Mouse (Mus musculus): ENCODE measurements around the gene Wdr53. TPM values are rescaled to one million over a fixed set of nuclear protein-coding genes. Genes with fewer than 3 reads are reported as not detected.
A peak's percentile ranks its signal among the peaks of the same experiment; 100 is the strongest.
"Not testable (repeated sequence)": the region's sequence is repeated elsewhere in the genome, so short reads cannot be mapped to it uniquely, and the experiment has no call there.

The Wdr53 gene
- 10 to 100 TPM; 10.9 to 11.9 TPM for total RNA-seq (2021)
- long read RNA-seq, experiment 1, transcript Wdr53-203 (3 exons, 832 nt) = major isoform, 8 of 11 reads
- long read RNA-seq, experiment 1, partial matches to known transcripts = 1 of 11 reads
- long read RNA-seq, experiment 1, other reads (novel, unspliced or antisense) = 1 of 11 reads
- long read RNA-seq, experiment 2, partial matches to known transcripts = 2 of 11 reads
- long read RNA-seq, experiment 2, other reads (novel, unspliced or antisense) = 2 of 11 reads

DNA sequence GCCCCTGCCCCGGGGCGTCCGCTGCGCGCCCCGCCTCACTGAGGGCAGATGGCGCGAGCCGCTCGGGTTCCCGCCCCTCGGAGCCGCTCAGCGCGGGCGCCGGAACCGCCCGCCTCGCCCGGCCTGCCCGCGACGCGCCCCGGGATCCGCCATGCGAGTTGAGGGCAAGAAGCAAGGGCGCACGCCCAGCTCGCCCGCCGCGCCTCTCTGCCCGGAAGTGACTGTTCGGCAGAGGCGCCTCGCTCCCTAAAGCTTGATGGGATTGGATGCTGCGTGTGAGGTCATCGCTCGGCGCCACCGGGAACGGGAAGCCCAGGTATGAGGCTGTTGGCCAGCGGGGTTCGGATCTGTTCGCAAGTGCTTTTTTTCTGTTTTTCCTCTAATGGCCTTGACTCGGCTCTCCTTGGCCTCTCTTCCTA lies at the start of gene Wdr53, which contains the start of gene Fbxo45:
TSS of gene Wdr53 (plus strand) at position 276 of the 419 bp plus-strand sequence.
TSS of gene Fbxo45 (minus strand) at position 207 of the 419 bp plus-strand sequence.
- DNase-seq (ENCODE audit: low spot score in 2 of 2) = peak; percentile 96 to 98
- intact Hi-C loops (cut with DNase I) = loop anchor here (5.0 kb wide), 1 partner anchor 135 kb away; no protein-coding TSS in a partner anchor

DNA sequence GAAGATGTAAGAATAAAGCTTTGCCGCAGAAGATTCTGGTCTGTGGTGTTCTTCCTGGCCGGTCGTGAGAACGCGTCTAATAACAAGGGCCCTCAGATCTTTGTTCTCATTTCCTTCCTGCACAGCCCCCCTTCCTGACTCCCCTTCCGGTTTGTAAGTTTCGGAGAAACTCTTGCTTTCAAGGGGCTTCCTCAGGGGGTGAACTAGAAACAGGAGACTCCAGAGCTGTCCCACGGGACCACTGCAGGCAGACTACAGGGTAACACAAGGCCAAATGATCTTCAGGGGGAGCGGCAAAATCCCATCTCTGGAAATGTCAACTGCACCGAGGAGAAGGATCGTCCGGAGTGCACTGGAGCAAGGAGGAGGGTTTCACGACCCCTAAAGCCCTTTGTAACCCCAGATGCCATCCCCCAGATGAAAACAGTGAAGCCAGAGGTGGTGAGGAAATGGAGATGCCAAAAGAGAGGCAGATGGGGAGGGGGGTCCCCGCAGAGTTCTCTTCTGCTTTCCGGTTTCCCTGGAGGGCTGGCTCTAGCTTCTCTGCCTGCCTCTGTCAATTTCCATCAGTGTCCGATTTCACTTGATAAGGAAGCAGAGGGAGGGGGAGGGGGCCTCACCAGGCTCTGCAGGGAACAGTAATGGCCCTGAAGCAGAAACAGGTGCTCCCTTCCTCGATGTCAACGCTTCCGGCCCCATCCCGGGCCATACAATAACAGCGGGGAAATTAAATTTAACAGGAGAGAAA lies 46.6 kb upstream of the Wdr53 start:
- intact Hi-C loops (cut with DNase I) = loop anchor here (5.0 kb wide), 1 partner anchor 83 kb away; no protein-coding TSS in a partner anchor
- no peak for DNase-seq (ENCODE audit: low spot score in 2 of 2)

DNA sequence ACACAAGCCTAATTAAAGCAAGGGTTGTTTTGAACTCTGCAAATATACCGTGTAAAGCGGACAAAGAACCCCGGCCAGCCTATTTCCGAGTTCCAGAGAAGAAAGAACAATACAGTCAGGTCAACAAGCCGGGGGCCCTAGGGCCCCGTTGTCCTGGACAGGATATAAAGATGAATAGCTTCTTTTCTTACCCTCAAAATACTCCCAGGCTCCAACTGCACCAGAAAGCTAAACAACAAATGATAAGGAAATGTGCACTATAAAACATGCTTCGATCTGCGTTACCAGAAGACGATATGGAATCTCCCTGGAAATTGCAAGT lies 46.1 kb upstream of the Wdr53 start:
- intact Hi-C loops (cut with DNase I) = loop anchor here (5.0 kb wide), 1 partner anchor 84 kb away; no protein-coding TSS in a partner anchor
- DNase-seq (ENCODE audit: low spot score in 2 of 2) = no peak

DNA sequence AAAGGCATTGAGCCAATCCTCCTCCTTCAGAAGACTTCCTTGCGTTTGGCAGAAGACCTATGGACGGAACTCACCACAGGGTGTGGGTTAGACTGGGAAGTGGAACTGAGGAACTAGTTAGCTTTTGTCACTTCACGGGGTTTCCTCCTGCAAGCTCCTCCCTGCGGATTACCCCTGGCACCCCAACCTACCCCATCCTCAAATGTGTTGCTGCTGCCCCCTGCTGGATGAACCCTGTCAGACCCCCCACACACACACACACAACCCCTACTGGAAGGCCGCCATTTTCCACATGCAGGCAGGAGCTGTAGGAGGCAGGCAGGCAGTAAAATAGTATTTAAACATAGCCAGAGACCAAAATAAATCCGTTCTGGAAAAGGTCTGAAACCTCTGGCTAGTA lies 44.3 kb upstream of the Wdr53 start:
- intact Hi-C loops (cut with DNase I) = loop anchor here (5.0 kb wide), 1 partner anchor 85 kb away; no protein-coding TSS in a partner anchor
- peak; percentile 31 to 62 for DNase-seq (ENCODE audit: low spot score in 2 of 2)

DNA sequence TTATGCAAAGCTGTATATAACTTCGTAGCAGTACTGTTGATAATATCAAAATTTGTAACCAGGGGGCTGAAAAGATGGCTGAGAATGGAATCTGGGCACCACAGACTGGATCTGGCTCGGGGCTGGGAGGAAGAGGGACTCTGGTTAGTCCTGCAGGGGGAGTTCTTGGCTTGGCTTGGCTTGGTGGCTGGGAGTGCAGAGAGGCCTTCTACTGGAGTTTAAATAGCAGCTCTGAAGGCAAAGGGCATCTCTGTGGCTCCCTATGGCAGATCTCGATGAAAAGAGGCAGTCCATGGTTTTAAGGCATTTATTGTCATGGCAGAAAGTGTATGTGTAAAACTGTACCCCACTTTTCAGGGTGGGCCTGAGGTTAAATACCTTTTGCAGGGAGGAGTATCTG lies 42.1 kb upstream of the Wdr53 start:
- intact Hi-C loops (cut with DNase I) = loop anchor here (5.0 kb wide), 1 partner anchor 88 kb away; no protein-coding TSS in a partner anchor
- no peak for DNase-seq (ENCODE audit: low spot score in 2 of 2)

DNA sequence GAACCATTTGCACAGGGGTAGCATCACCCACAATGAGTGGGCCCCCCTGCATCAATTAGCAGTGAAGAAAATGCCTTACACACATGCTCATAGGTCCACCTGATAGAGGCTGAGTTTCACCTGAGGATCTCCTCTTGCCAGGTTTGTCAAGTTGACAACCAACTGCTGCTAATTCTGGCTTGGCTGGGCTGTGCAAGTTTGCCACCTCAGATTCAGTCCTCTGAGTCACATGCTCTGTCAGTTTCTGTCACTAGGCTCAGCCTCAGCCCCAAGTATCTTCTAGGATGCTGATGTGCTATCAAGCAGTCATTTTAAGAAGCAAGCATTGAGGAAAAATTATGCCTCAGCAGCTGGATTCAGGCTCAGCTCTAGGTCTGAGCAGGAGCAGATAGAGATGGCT lies 32.9 kb upstream of the Wdr53 start:
- intact Hi-C loops (cut with DNase I) = no loop called here
- peak; percentile 10 to 41 for DNase-seq (ENCODE audit: low spot score in 2 of 2)

DNA sequence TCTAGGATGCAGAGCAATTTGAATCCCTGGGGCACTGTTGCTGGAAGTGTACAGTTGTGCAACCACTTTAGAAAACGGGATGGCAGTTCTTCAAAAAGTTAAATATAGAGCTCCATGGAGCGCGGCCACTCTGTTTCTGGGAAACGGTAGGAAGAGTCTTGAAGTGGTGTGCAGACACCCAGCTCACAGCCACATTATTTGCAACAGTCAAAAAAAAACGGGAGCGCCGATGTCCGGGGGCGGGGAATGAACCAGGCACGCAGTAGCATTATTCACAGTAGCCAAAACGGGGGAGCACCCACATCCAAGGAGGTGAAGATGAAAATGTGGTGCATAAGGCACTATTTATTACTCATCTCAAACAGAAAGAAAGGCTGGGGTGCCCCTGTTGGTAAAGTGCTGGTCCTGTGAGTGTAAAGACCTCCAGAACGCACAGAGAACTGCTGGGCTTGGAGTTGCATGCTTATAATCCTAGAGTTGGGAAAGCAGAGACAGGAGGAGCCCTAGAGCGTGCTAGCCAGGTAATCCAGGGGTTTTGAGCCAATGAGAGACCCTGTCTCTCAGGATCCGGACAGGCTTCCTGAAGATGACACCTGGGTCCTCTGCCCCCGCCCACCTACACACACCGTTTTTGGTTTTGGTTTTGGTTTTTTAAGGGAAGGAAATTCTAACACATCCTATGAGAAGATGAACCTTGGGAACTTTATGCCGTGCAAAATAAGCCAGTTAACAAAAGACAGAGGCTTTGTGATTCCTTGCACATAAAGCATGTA lies 32.0 kb upstream of the Wdr53 start:
- intact Hi-C loops (cut with DNase I) = no loop called here
- DNase-seq (ENCODE audit: low spot score in 2 of 2) = peak; percentile 52 to 72

DNA sequence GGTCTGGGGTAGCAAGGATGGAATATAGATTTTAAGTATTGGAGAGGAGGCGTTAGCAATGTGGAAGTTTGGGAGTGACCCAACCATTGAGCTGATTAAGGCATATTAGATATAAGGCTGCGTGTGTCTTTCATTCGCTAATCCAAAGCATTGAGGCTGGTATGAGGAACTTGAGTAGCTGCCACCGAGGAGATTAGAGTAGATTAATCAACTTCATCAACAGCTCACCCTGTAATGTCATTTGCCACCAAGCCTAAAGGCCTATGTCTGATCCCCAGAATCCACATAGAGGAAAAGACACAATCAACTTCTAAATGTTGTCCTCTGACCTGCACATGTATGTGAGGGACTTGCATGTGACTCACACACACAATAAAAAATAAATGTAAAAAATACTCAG lies 25.2 kb upstream of the Wdr53 start:
- no peak for DNase-seq (ENCODE audit: low spot score in 2 of 2)
- intact Hi-C loops (cut with DNase I) = no loop called here

DNA sequence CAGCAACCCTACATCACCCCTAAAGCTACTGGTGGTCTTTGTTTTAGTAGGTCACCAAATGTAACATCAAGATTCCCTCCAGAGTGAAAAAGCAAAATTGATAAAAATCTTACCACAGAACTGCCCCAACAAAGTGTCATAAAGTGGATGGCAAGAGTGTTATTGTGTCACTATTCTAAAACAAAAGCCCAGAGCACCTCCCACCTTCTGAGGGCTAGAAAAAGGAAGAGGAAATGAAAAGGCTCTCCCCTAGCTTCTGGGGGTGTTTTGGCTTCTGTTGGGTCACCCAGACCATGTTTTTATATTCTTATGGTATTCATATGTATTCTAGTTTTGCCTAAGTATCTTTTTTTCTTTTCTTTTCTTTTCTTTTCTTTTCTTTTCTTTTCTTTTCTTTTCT lies 24.6 kb upstream of the Wdr53 start:
- DNase-seq (ENCODE audit: low spot score in 2 of 2) = no peak
- intact Hi-C loops (cut with DNase I) = no loop called here

DNA sequence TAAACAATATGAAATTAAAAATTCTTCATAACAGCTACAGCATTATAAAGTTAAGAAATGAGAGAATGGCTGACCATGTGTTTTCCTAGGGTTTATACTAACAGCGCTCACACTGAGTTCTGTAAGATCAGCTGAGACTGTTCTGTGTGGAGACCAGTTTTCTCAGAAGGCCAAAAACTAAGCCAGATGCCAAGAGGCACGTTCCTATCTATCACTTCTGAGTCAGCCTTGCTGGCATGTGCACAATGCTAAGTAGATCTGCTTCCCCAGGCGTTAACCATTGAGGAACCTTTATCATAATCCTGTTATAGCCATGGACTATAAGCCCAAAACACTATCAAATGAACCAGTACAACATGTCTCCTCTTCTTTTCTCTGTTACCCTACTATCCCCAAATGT lies 15.0 kb upstream of the Wdr53 start:
- intact Hi-C loops (cut with DNase I); DNase-seq (ENCODE audit: low spot score in 2 of 2): not testable (repeated sequence)

DNA sequence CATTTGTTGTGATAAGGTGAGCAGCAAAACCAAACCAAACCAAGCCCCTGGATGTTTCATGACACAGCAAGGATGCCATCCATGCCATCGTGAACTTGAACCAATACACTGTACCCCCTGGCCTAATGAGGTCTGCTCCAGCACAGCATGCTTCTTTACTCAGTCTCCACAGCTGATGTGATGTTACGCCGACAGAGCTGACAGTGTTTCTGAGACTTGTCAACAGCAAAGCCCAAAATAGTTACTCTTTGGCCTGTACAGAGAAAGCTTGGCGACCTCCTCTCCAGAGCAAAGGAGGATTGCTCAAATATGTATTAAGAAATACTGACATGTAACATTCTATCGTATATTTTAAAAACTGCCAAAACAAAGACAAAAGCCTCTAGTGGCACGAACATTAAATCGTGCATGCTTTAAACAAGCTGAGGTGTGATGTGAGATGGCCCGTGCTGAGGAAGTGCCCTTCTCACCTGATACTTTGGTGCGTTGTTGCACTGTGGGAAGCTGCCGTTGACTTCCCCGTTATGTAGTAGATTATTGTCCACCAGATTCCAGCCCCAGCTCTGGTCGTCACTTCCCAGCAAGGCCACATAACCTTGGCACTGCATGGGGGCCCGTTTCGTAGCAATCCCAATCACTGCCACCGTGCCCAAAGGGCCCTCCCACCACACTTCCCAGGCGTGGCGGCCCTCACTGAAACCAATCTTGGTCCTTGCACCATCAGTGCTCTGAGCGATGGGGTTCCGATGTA lies 8.9 kb upstream of the Wdr53 start:
- DNase-seq (ENCODE audit: low spot score in 2 of 2) = no peak
- intact Hi-C loops (cut with DNase I) = no loop called here

DNA sequence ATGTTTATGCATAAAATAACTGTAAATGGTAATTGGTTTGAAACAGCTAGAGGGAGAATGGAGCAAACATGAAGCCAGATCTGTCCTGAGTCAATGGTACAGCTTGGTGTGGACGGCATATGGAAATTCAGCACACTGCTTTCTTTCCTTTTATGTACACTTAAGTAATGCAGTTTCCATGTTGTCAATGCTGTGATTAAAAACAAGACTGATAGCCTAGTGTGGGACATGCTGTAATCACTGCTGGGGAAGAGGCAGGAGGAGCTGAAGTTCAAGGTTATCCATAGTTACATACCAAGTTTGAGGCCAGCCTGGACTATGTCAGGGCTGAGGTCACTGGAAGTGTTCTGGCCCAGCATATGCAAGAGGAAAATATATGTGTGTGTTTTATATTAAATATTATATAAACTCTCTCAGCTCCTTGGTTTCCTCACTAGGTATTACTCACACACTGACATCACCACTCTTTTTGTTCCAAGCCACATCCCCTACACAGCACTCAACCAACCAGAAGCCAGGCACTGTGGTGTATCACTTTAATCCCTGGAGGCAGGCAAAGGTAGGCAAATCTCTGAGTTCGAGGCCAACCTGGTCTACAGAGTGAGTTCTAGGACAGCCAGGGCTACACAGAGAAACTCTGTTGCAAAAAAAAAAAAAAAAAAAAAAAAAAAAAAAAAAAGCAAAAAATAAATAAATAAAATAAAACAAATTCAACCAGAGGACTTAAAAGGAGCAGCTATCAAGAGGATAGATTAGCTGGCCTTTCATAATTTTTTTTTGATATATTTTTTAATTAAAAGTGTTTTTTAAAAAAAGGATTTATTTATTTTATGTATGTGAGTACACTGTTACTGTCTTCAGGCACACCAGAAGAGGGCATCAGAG lies 7.4 kb upstream of the Wdr53 start:
- intact Hi-C loops (cut with DNase I) = no loop called here
- DNase-seq (ENCODE audit: low spot score in 2 of 2) = no peak

DNA sequence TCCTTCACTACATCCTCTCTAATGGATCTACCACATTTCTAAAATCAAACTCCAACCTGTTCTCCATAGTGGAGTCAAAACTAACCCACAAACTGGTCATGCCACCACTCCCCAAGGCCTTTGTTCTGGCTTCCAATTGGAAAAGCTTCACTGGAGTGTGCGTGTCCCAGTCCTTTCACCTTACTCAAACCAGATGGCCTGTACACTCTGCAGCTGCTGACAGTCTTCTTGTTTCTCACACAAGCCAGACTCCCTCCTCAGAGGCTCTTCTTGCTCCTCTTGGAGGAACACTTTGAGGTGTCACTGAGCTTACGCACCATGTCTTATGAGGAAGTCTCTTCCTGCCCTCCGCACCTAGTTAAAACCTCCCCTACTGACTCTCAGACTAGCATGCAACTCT lies 3.1 kb upstream of the Wdr53 start:
- intact Hi-C loops (cut with DNase I) = no loop called here
- DNase-seq (ENCODE audit: low spot score in 2 of 2) = no peak

DNA sequence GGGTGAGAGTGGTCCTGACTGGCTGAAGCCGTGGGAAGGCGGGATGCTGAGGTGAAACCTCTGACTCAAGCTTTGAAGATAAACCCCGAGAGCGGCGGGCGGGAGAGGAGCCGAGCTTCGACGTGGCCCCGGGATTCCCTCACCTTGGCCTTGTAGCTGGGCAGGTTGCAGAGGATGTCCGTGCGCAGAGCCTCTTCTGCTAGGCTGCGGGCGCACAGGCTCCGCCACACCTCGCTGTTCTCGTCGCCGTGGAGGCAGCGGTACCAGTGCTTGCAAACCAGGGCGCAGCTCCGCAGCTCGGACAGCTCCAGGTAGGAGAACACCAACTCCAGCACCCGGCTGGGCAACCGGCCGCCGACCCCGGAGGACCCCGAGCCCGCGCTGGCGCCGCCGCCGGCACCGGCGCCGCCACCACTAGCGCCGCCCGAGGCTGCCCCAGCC lies 656 bp upstream of the Wdr53 start:
- DNase-seq (ENCODE audit: low spot score in 2 of 2) = peak; percentile 29 to 54
- intact Hi-C loops (cut with DNase I) = loop anchor here (5.0 kb wide), 1 partner anchor 134 kb away; no protein-coding TSS in a partner anchor

DNA sequence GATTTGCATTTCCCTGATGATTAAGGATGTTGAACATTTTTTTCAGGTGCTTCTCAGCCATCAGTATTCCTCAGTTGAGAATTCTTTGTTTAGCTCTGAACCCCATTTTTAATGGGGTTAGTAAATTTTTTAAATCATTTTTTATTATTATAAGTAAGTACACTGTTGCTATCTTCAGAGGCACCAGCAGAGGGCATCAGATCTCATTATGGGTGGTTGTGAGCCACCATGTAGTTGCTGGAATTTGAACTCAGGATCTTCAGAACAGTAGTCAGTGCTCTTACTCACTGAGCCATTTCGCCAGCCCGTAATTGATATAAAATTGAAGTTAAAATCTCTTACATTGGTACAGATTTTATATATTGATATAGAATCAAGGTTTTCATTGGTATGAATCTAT lies 17.2 kb downstream of the Wdr53 start:
- intact Hi-C loops (cut with DNase I); DNase-seq (ENCODE audit: low spot score in 2 of 2): not testable (repeated sequence)

DNA sequence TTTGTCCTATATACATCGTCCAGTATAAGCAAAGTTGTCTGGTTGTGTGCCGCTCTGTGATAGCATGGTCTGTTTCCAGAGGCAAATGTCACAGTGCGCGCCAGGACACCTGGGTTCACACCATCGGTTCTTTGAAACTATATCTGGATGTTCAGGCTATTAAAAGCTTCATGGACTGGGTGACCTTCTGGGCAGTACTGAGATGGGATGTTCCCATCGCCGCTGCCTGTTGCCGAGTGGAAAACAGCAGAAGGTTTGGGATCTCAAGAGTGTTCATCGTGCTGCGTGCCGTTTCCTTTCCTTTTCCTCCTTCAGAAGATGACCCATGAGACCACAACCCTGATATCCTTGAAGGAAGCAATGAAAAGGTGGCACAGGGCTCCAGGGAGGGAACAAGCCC lies 24.3 kb downstream of the Wdr53 start, which contains the start of gene Smco1:
TSS of gene Smco1 (plus strand) at position 178 of the 400 bp plus-strand sequence.
- DNase-seq (ENCODE audit: low spot score in 2 of 2) = no peak
- intact Hi-C loops (cut with DNase I) = no loop called here

DNA sequence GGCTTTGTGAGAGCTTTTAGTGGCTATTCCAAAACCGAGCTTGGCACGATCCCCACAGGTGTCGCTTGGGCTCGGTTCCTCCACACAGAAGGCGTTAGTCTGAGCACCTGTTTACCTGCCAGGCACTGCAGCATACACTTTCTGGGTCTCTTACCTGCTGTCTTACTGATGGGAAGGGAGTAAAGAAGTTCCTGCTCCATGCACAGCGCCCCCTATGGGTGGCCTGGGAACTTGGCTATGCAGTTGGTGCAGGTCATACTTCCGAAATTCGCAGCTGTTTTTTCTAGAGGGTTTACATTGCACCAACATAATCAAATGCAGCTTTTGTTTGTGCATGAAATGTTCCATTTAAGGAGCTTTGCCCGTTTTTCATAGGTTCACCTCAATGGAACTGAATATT lies 26.3 kb downstream of the Wdr53 start:
- DNase-seq (ENCODE audit: low spot score in 2 of 2) = no peak
- intact Hi-C loops (cut with DNase I) = no loop called here

DNA sequence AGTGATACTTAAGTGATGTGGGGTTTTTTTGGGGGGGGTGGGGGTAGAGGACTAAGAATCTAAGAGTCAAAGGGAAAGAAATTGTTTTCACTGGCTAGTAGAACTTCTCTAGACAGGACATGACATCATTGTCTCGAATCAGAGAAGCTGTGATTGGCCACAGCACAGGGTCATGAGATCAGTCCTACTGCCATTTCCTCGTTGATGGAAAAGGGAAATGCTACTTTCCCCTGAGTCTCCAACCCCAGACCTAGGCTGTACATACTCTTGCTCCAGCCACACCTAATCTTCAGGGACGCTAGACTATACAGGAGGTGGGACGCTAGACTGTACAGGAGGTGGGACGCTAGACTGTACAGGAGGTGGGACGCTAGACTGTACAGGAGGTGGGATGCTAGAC lies 28.0 kb downstream of the Wdr53 start:
- intact Hi-C loops (cut with DNase I) = no loop called here
- DNase-seq (ENCODE audit: low spot score in 2 of 2) = no peak
